Mouse (Mus musculus) CH12.LX (cell line): ENCODE results near the gene Actn2.

Source experiments
- JUND ChIP-seq: conservative IDR thresholded peaks from 2 replicates; pipeline ENCODE4 v1.6.1; 2011; ENCODE audit warnings: low read depth, low read length, improper control_type of control experiment
- POLR2AphosphoS2 ChIP-seq: IDR thresholded peaks from 2 replicates; pipeline ENCODE4 v1.6.1; 2011; ENCODE audit warnings: low read depth, low read length, improper control_type of control experiment

GRCm38 (mm10) chr13:12307286-12307685, 33.3 kb downstream of the Actn2 start:
- TF ChIP-seq JUND, result no peak
- TF ChIP-seq POLR2AphosphoS2, result no peak
